Mouse (Mus musculus) embryonic fibroblast, embryonic 13.5 days (primary cell): ENCODE results near the gene Ptch1.

Experiments
- CTCF ChIP-seq: IDR thresholded peaks from 2 replicates; pipeline ENCODE4 v1.5.1; 2011; ENCODE audit warnings: mild to moderate bottlenecking, control low read depth, low read length, moderate library complexity, borderline replicate concordance; ENCODE audit not compliant: insufficient read depth
- POLR2A ChIP-seq: IDR thresholded peaks from 2 replicates; pipeline ENCODE4 v1.6.1; 2011; ENCODE audit warnings: low read depth, mild to moderate bottlenecking, control low read depth, low read length, moderate library complexity

DNA sequence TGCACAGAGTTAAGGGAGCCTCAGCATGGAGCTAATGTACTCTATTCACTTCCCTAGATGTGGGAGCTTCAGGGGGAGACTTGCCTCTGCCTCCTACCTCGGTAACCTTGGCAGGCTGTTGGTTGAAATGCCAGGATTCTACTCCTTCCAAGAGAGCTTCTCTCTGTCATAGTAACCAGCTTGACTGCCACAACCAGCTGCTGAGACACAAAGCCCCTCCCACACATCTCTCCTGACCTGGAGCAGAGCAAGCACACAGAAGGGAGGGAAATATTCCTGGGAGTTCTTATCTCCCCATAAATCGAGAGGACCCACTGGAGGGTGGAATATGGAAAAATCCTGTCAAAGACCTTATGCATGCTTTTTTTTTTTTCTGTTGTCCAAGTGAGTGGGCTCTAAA lies 39.8 kb upstream of the Ptch1 start:
- TF ChIP-seq POLR2A, result no peak
- TF ChIP-seq CTCF, result no peak
